26 mouse cellular contexts compared by ENCODE assay signal in the genomic region with DNA sequence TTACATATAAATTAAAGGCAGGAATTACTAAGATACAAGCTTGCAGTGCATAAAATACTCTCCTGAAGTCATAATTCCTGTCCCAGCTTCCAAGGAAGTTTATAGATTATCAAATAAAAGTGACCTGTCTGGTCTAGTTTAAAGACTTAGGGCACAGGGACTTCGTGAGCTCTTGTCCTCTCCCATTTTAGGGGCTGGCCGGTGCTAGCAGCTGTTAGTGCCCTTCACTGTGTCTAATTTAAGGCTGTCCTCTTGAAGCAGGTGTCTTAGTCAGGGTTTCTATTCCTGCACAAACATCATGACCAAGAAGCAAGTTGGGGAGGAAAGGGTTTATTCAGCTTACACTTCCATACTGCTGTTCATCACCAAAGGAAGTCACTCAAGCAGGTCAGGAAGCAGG. TPM values are rescaled to one million over a fixed set of nuclear protein-coding genes. Genes with fewer than 3 reads are reported as not detected.
DNase-seq lines count a peak whose midpoint lies in the region; TF ChIP-seq lines count a peak whose summit lies in the region.
"Had no signal": no experiment of that assay in that cellular context is flagged by ENCODE, and none has a peak within 500 bp of the region (broad histone marks: within the 10 kb centered on the region; RNA-seq: fewer than 3 reads in every experiment).

No protein-coding gene starts in this region.

- H3K4me2 ChIP-seq in myocyte (ENCODE audit: low read depth), result peak overlapping the region; percentile 57
- H3K4me2 ChIP-seq: embryonic facial prominence, embryonic 12.5 days; forebrain, embryonic 12.5 days; forebrain, embryonic 15.5 days; heart, embryonic 11.5 days; hindbrain, embryonic 14.5 days had no signal

- intact Hi-C loops in gastrocnemius, postnatal 14 days (cut with DNase I; ENCODE audit: low total_unique reads), result no loop called here

- H3K27me3 ChIP-seq in myocyte (ENCODE audit: control insufficient read depth, insufficient read depth, insufficient read length), result no peaks in the 10 kb centered on the region
- H3K27me3 ChIP-seq: CH12.LX; embryonic facial prominence, embryonic 12.5 days; forebrain, embryonic 12.5 days; forebrain, embryonic 15.5 days; Patski had no signal

- peak; percentile 51 for DNase-seq in gastrocnemius, adult 18-20 months (ENCODE audit: low spot score)
- DNase-seq in gastrocnemius, postnatal 14 days, result no peak
- DNase-seq in gastrocnemius, postnatal 25 days, result peak; percentile 34
- no peak for DNase-seq in gastrocnemius, postnatal 4 days (ENCODE audit: low spot score in 2 of 2)
- DNase-seq in kidney, adult 18-20 months, result no peak
- DNase-seq: adrenal gland, postnatal 10 days; adrenal gland, postnatal 36 days; B cell, adult 2 months; cerebellum, adult 18-20 months; cerebellum, adult 9-10 months; cerebellum, postnatal 14 days; heart, adult 11 months; heart, postnatal 10 days; heart, postnatal 4 days; kidney, adult 2 months had no signal

- peaks cover 39% of the 10 kb centered on the region for H3K79me2 ChIP-seq in myocyte (ENCODE audit: control insufficient read depth, insufficient read depth)

- no peak overlapping the region for H3K4me3 ChIP-seq in myocyte
- H3K4me3 ChIP-seq: embryonic facial prominence, embryonic 12.5 days; erythroblast, embryonic 14.5 days; forebrain, embryonic 12.5 days; forebrain, embryonic 15.5 days had no signal

- H3ac ChIP-seq in myocyte (ENCODE audit: control insufficient read depth, insufficient read length), result no peak overlapping the region

- peaks cover 20% of the 10 kb centered on the region for H3K36me3 ChIP-seq in myocyte (ENCODE audit: control insufficient read depth, insufficient read depth)

- no peak for TF ChIP-seq POLR2A in myocyte (IDR thresholded peaks at IDR 0.05; ENCODE audit: insufficient read length, low read depth)

TF ChIP-seq in myocyte, 11 proteins besides CTCF, POLR2A, EP300 and RAD21:
- peak; percentile 63 for TF ChIP-seq SRF (IDR thresholded peaks at IDR 0.05; ENCODE audit: control insufficient read depth, insufficient read length, low read depth)
- peak; percentile 70 for TF ChIP-seq TCF12 (IDR thresholded peaks at IDR 0.05; ENCODE audit: insufficient read depth, poor library complexity, severe bottlenecking)
- peak in 2 of 3 experiments; percentile 56 to 74 for TF ChIP-seq MYOG (IDR thresholded peaks at IDR 0.05; ENCODE audit: control insufficient read depth in 1 of 3, insufficient read depth in 1 of 3, insufficient read length in 2 of 3, low read depth in 2 of 3)
- TF ChIP-seq TCF3 (IDR thresholded peaks at IDR 0.05; ENCODE audit: insufficient read length, low read depth), result no peak
- TF ChIP-seq MYOD1 (IDR thresholded peaks at IDR 0.05; ENCODE audit: control insufficient read depth in 1 of 3, insufficient read length in 2 of 3, low read depth in 2 of 3), result peak; percentile 90 to 96 (median 92)
- TF ChIP-seq CEBPB (IDR thresholded peaks at IDR 0.05; ENCODE audit: insufficient read depth, poor library complexity, severe bottlenecking), result no peak
TF ChIP-seq in myocyte: peak in this region for 4.

RNA-seq across cellular contexts. Expression of a gene that starts 11.1 kb away (rescaled TPM):
- total RNA-seq in gastrocnemius, adult 18-20 months (2021), result 10 to 100 TPM; 43.0 to 43.5 TPM
- total RNA-seq in gastrocnemius, postnatal 14 days (2021), result 10 to 100 TPM; 32.4 to 36.2 TPM
- total RNA-seq in gastrocnemius, postnatal 25 days (2021), result 10 to 100 TPM; 38.9 to 39.2 TPM
- total RNA-seq in gastrocnemius, postnatal 4 days (2021), result 10 to 100 TPM; 33.4 to 34.5 TPM
- 19.8 TPM for polyA plus RNA-seq in myocyte (2012; fragmentation: generic; extraction: Trizol)

RNA-seq across cellular contexts. Expression of a gene that starts 21.5 kb away (rescaled TPM):
- under 1 TPM in 1 of 2 experiments, not detected in 1; 0.02 TPM for total RNA-seq in gastrocnemius, adult 18-20 months (2021)
- under 1 TPM in 1 of 2 experiments, not detected in 1; 0.27 TPM for total RNA-seq in gastrocnemius, postnatal 14 days (2021)
- under 1 TPM in 1 of 2 experiments, not detected in 1; 0.03 TPM for total RNA-seq in gastrocnemius, postnatal 25 days (2021)
- total RNA-seq in gastrocnemius, postnatal 4 days (2021), result under 1 TPM; 0.22 to 0.29 TPM
- polyA plus RNA-seq in myocyte (2012; fragmentation: generic; extraction: Trizol), result 0.08 TPM
- polyA plus RNA-seq: erythroblast, embryonic 14.5 days; hindbrain, embryonic 11.5 days had no signal

RNA-seq across cellular contexts. Expression of a gene that starts 41.9 kb away (rescaled TPM):
- 1 to 10 TPM; 4.8 to 7.5 TPM for total RNA-seq in gastrocnemius, adult 18-20 months (2021)
- 10 to 100 TPM; 10.5 to 12.2 TPM for total RNA-seq in gastrocnemius, postnatal 14 days (2021)
- total RNA-seq in gastrocnemius, postnatal 25 days (2021), result 1 to 10 TPM; 6.5 to 7.1 TPM
- total RNA-seq in gastrocnemius, postnatal 4 days (2021), result 10 to 100 TPM; 29.9 to 30.9 TPM
- polyA plus RNA-seq in myocyte (2012; fragmentation: generic; extraction: Trizol), result 41.9 TPM
- polyA plus RNA-seq: inflammation-experienced regulatory T-cells, adult 6 months had no signal

RNA-seq across cellular contexts. Expression of a gene that starts 57.9 kb away (rescaled TPM):
- total RNA-seq in gastrocnemius, adult 18-20 months (2021), result 10 to 100 TPM; 33.6 to 39.0 TPM
- 10 to 100 TPM; 32.0 to 36.0 TPM for total RNA-seq in gastrocnemius, postnatal 14 days (2021)
- total RNA-seq in gastrocnemius, postnatal 25 days (2021), result 10 to 100 TPM; 34.3 to 41.6 TPM
- total RNA-seq in gastrocnemius, postnatal 4 days (2021), result 10 to 100 TPM; 25.9 to 31.0 TPM
- polyA plus RNA-seq in myocyte (2012; fragmentation: generic; extraction: Trizol), result 36.3 TPM

Comparison
In these comparisons a context has a peak if more than half of its experiments do, and no peak if none do; other contexts are left out.
1. DNase-seq: peak in gastrocnemius, adult 18-20 months (single experiment) and gastrocnemius, postnatal 25 days (single experiment); none in gastrocnemius, postnatal 14 days (single experiment), gastrocnemius, postnatal 4 days (0 of 2) and kidney, adult 18-20 months (single experiment).